Mouse (Mus musculus) liver, embryonic 14.5 days (tissue): ENCODE measurements at regions not wholly inside any gene's neighbourhood (a gene's known extent, or its start where the extent isn't known, plus 50 kb on each side); places are given as distances from the start of the nearest gene placed in this dataset.

ENCODE experiments used
- CTCF ChIP-seq: IDR thresholded peaks from 2 replicates; pipeline ENCODE4 v1.5.1; 2016; ENCODE audit warnings: antibody characterized with exemption, low read depth, control low read depth
- EP300 ChIP-seq: IDR thresholded peaks from 2 replicates; pipeline ENCODE4 v1.6.1; 2016; ENCODE audit warnings: antibody characterized with exemption, low read depth

DNA sequence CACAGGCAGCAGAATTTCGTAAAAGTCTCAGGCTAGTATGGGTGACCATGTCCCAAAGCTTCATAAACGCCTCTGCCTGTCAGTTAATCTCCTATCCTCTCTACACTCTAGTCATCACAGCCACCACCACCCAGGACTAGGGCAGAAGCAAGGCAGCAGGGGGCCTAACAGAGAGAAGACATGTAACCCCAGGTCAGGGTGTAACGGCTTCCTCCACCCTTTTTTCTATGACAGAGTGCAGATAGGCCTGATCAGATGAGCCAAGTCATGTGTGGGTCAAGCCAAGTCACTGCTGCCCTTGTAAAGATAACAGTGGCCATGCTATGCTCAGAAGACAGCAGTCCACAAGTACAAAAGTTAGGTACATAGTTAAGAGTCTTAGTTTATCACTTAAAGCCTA, 270.1 kb upstream of the Arid1b start:
- no peak for TF ChIP-seq CTCF
- no peak for TF ChIP-seq EP300
